Mouse (Mus musculus): ENCODE data around the gene Fam222a.

DNA sequence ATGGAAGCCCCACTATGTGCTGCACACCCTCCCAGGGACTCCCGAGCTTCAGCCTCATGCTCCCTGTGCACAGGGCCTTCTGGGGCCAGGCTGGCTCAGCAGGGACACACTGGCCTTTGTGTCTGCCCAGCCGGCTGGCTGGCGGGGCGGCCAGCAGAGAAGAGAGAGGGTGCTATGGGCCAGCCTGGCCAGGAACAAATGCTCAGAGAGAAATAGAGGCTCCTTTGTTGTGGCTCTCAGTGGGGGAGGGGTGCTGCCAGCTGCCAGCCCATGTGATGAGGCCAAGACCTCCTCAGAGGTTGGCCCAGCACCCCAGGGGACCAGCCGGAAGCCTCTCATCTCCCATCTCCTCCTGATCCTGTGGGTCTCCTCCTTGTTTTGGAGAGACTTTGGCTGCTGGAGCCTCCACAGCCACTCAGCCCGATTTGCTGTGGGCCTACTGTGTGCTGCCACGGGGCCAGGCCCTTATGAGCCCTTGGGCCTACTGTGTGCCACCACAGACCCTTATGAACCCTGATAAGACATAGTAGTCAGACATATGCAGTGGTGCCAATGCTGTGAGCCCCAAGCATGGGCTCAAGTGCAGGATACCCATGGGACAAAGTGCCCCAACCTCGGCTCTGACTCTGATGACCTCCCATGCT is 12.0 kb downstream of the Fam222a start:
- no peak for TF ChIP-seq CTCF (IDR thresholded peaks at IDR 0.05; ENCODE audit: low read depth)
- TF ChIP-seq EP300 (optimal IDR thresholded peaks at IDR 0.05): no peak
